Mouse (Mus musculus) liver, embryonic 14.5 days (tissue): Measurements from ENCODE around the gene Topbp1. TPM values are rescaled to one million over a fixed set of nuclear protein-coding genes. Genes with fewer than 3 reads are reported as not detected.

Experiments
- ATAC-seq: fragments of 200-750 bp; cut with Nextera tagmentation; 2 replicates; pipeline ENCODE4 v1.8.0; 2017; ENCODE audit warnings: moderate number of reproducible peaks, mild to moderate bottlenecking, moderate library complexity; ENCODE audit not compliant: insufficient read depth
- DNase-seq, 3 experiments: peaks; one replicate each; pipeline ENCODE4 v3.0.0-alpha.2; 2012 to 2013; ENCODE audit warnings: low read depth in 3 of 3, low spot score in 3 of 3
- H3K27ac ChIP-seq: fragments of 300-500 bp; sonication (generic); 2 replicates; pipeline ENCODE4 v1.5.1; 2014; ENCODE audit warnings: moderate library complexity, mild to moderate bottlenecking, control low read depth, inconsistent platforms
- H3K27me3 ChIP-seq: fragments of 300-500 bp; sonication (generic); 2 replicates; pipeline ENCODE4 v1.6.1; 2014; ENCODE audit warnings: mild to moderate bottlenecking, low read length, moderate library complexity; ENCODE audit not compliant: control insufficient read depth, insufficient read depth
- H3K36me3 ChIP-seq: fragments of 300-500 bp; sonication (generic); replicated peaks from 2 replicates; pipeline ENCODE4 v1.6.1; 2014; ENCODE audit warnings: low read depth; ENCODE audit not compliant: control insufficient read depth, insufficient read depth
- H3K4me1 ChIP-seq, 2 experiments: fragments of 200-500 bp in 1 of 2; fragments of 300-500 bp in 1 of 2; sonication (generic) in 1 of 2; replicated peaks; 2 replicates each; pipeline ENCODE4 v1.6.1; 2012 to 2014; ENCODE audit warnings: antibody characterized with exemption in 1 of 2, inconsistent platforms in 1 of 2, low read length in 1 of 2; ENCODE audit not compliant: control insufficient read depth in 2 of 2, insufficient read depth in 2 of 2
- H3K4me2 ChIP-seq: fragments of 300-500 bp; sonication (generic); 2 replicates; pipeline ENCODE4 v1.6.1; 2014; ENCODE audit warnings: low read depth, mild to moderate bottlenecking, control low read depth, moderate library complexity
- H3K4me3 ChIP-seq, 2 experiments: fragments of 200-500 bp in 1 of 2; fragments of 300-500 bp in 1 of 2; sonication (generic) in 1 of 2; 2 replicates each; pipeline ENCODE4 v1.5.1; 2012 to 2014; ENCODE audit warnings: low read depth in 2 of 2, low read length in 2 of 2, mild to moderate bottlenecking in 2 of 2, control low read depth in 1 of 2, inconsistent platforms in 1 of 2, moderate library complexity in 1 of 2; ENCODE audit not compliant: insufficient read depth in 1 of 2
- H3K9ac ChIP-seq: fragments of 300-500 bp; sonication (generic); replicated peaks from 2 replicates; pipeline ENCODE4 v1.6.1; 2014; ENCODE audit warnings: mild to moderate bottlenecking, control low read depth, moderate library complexity
- H3K9me3 ChIP-seq: fragments of 300-500 bp; sonication (generic); 2 replicates; pipeline ENCODE4 v1.6.1; 2016; ENCODE audit warnings: low read length, mixed read lengths; ENCODE audit not compliant: control insufficient read depth
- CTCF ChIP-seq: IDR thresholded peaks from 2 replicates; pipeline ENCODE4 v1.5.1; 2016; ENCODE audit warnings: antibody characterized with exemption, low read depth, control low read depth
- EP300 ChIP-seq: IDR thresholded peaks from 2 replicates; pipeline ENCODE4 v1.6.1; 2016; ENCODE audit warnings: antibody characterized with exemption, low read depth
- WGBS: fragments of 180-500 bp; shearing (Covaris S2); extraction: QIAGEN DNeasy Blood & Tissue Kit; methylation state at CpG from one replicate; pipeline ENCODE4 v1.1.7; 2014; ENCODE audit not compliant: insufficient replicate concordance; 5-methylcytosine and 5-hydroxymethylcytosine counted together
- polyA plus RNA-seq, 2 experiments: library from polyadenylated mRNA; depleted of rRNA in 1 of 2; stranded (reverse) in 1 of 2; unstranded in 1 of 2; fragments of >200 nt; fragmentation: Nextera tagmentation in 1 of 2; extraction: Ambion mirVana in 1 of 2; gene quantifications; 2 replicates each; pipeline versions ENCODE4 v1.2.1 to v1.2.3; 2012 to 2014

Gene Topbp1
- polyA plus RNA-seq, 2 experiments, result 36.4 to 43.3 TPM

GRCm38 (mm10) chr9:103389261-103389660 lies 84.2 kb downstream of the Topbp1 start:
- Histone ChIP-seq H3K9ac (no peak overlapping the region), H3K27ac (no peak overlapping the region), H3K36me3 (no peaks in the 10 kb centered on the region), H3K27me3 (no peaks in the 10 kb centered on the region), H3K4me3 (no peak overlapping the region), H3K9me3 (no peaks in the 10 kb centered on the region), H3K4me1 (no peaks in the 10 kb centered on the region), H3K4me2 (no peak overlapping the region)
- no peak for TF ChIP-seq CTCF
- no peak for TF ChIP-seq EP300
- ATAC-seq, result no peak
- DNase-seq, result no peak
- 79% methylated on average over 6 of the region's 6 CpGs for WGBS

GRCm38 (mm10) chr9:103391796-103392372 lies 86.9 kb downstream of the Topbp1 start:
- Histone ChIP-seq H3K9ac (no peak overlapping the region), H3K4me3 (no peak overlapping the region), H3K27ac (no peak overlapping the region), H3K9me3 (no peaks in the 10 kb centered on the region), H3K4me2 (no peak overlapping the region), H3K36me3 (no peaks in the 10 kb centered on the region), H3K27me3 (no peaks in the 10 kb centered on the region), H3K4me1 (no peaks in the 10 kb centered on the region)
- ATAC-seq (no peak), DNase-seq (no peak)
- TF ChIP-seq EP300 (no peak), CTCF (no peak)
- WGBS, result 56% methylated on average over 6 of the region's 6 CpGs

DNA sequence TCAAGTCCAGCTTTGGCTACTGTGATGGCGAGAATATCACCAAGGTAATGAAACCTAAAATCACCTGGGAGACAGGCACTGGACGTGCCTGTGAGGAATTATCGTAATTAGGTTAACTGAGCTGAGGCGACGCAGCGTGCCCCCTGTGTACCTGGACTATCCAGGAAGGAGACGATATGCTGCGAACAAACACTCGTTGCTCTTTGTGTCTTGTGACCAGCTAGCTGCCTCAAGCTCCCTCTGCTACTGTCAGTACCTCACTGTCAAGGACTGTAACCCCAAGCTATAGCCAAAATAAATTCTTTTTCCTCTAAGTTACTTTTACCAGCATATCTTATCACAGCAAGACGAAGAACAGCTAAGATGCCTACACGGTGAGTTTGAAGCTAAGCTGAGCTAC lies 88.2 kb downstream of the Topbp1 start:
- Histone ChIP-seq H3K9ac (no peak overlapping the region), H3K9me3 (no peaks in the 10 kb centered on the region), H3K4me3 (no peak overlapping the region), H3K36me3 (no peaks in the 10 kb centered on the region), H3K4me2 (no peak overlapping the region), H3K4me1 (no peaks in the 10 kb centered on the region), H3K27ac (no peak overlapping the region), H3K27me3 (no peaks in the 10 kb centered on the region)
- DNase-seq (no peak), ATAC-seq (no peak)
- no peak for TF ChIP-seq EP300
- WGBS, result 76% methylated on average over 11 of the region's 11 CpGs

DNA sequence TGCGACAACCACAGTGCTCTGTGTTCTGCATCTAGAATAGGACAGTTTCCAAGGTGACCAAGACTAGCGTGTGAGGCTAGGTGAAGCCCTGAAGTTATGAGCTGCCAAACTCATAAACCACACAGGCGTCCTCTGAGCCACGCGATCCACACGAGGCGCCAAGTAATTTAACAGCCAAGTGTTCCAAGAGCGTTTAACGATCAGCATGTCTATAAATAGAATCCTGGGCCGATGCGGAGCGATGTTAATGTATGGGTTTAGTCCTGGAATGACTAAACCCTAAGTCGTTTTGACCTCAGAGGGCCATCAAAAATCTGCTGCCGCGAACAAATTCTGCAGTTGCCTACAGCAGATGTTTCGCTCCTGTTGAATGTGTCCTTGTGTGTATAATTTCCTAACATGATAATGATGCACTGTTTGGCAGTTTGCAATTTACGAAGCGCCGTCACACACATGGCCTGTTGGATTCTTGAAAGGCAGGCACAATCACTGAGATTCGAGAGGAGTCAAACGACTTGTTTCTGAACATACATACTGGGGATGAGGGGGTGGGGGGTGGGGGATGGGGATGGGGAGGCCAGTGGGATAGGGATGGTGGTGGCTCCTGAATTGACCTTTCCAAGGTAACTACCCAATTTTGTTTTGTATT lies 93.6 kb downstream of the Topbp1 start:
- Histone ChIP-seq H3K9me3 (no peaks in the 10 kb centered on the region), H3K4me3 (no peak overlapping the region), H3K4me1 (no peaks in the 10 kb centered on the region), H3K27ac (no peak overlapping the region), H3K9ac (no peak overlapping the region), H3K36me3 (no peaks in the 10 kb centered on the region), H3K4me2 (no peak overlapping the region), H3K27me3 (no peaks in the 10 kb centered on the region)
- TF ChIP-seq EP300 (no peak), CTCF (no peak)
- ATAC-seq, result no peak
- no peak for DNase-seq
- WGBS, result 78% methylated on average over 21 of the region's 21 CpGs

Other genes starting within 250 kb of the Topbp1 start
- gene Rab6b, start 193.4 kb upstream of the Topbp1 start, polyA plus RNA-seq (2012; rRNA removed), result 0.11 and 0.13 TPM in 2 replicates
- gene Rab6b, start 193.4 kb upstream of the Topbp1 start, polyA plus RNA-seq (2014; fragmentation: Nextera tagmentation; extraction: Ambion mirVana), result 0.05 TPM in 1 of 2 replicates, not detected in the other
- gene Srprb, start 103.1 kb upstream of the Topbp1 start, polyA plus RNA-seq (2012; rRNA removed), result 17.1 and 17.8 TPM in 2 replicates
- gene Srprb, start 103.1 kb upstream of the Topbp1 start, polyA plus RNA-seq (2014; fragmentation: Nextera tagmentation; extraction: Ambion mirVana), result 17.8 and 18.4 TPM in 2 replicates
- gene Gm20425, start 74.9 kb upstream of the Topbp1 start, polyA plus RNA-seq (2012; rRNA removed), result 0.16 and 0.27 TPM in 2 replicates
- gene Gm20425, start 74.9 kb upstream of the Topbp1 start, polyA plus RNA-seq (2014; fragmentation: Nextera tagmentation; extraction: Ambion mirVana), result 1.7 and 4.2 TPM in 2 replicates
- 1,880 and 2,444 TPM in 2 replicates for gene Trf, start 74.8 kb upstream of the Topbp1 start, polyA plus RNA-seq (2012; rRNA removed)
- 4,893 and 4,971 TPM in 2 replicates for gene Trf, start 74.8 kb upstream of the Topbp1 start, polyA plus RNA-seq (2014; fragmentation: Nextera tagmentation; extraction: Ambion mirVana)
- 32.4 and 42.2 TPM in 2 replicates for gene 1300017J02Rik, start 133 bp upstream of the Topbp1 start, polyA plus RNA-seq (2012; rRNA removed)
- 43.0 and 43.4 TPM in 2 replicates for gene 1300017J02Rik, start 133 bp upstream of the Topbp1 start, polyA plus RNA-seq (2014; fragmentation: Nextera tagmentation; extraction: Ambion mirVana)
- 20.8 and 32.0 TPM in 2 replicates for gene Cdv3, start 60.6 kb downstream of the Topbp1 start, polyA plus RNA-seq (2012; rRNA removed)
- gene Cdv3, start 60.6 kb downstream of the Topbp1 start, polyA plus RNA-seq (2014; fragmentation: Nextera tagmentation; extraction: Ambion mirVana), result 41.8 and 42.3 TPM in 2 replicates
- 0.40 and 0.73 TPM in 2 replicates for gene Bfsp2, start 175.2 kb downstream of the Topbp1 start, polyA plus RNA-seq (2012; rRNA removed)
- 0.92 and 1.0 TPM in 2 replicates for gene Bfsp2, start 175.2 kb downstream of the Topbp1 start, polyA plus RNA-seq (2014; fragmentation: Nextera tagmentation; extraction: Ambion mirVana)